Mouse (Mus musculus): ENCODE data around the gene Etfa.

DNA sequence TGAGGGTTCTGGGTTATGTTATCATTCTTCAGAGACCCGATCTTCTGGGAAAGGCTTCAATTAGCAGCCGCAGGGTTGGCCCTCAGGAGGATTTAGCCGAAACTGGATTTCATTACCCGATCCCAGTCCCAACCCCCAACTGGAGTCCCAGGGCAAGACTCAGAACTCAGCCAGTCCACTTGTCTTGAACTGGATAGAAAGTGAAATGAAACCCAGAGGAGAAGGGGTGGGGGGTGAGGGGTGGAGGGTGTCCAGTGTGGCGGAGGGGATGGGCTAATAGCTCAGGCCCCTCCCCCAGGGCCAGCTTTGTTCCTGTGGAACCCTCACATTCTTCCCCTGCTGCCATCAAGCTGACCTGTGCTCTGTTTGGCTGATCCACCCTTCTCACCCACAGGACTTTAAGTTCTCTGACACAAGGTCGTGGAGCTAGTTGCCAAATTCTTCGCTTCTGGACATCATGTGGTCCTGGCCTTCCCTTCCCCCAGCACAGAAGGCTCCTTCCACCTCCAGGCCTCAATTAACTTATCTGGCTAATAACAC, 86.7 kb downstream of the Etfa start:
- TF ChIP-seq CTCF (IDR thresholded peaks at IDR 0.05; ENCODE audit: extremely low read depth, insufficient read length, insufficient replicate concordance, low read depth, low read length) (no peak), POLR2A (IDR thresholded peaks at IDR 0.05; ENCODE audit: low read depth, low read length) (no peak)

All from small intestine, adult 2 months (tissue).